Mouse (Mus musculus): ENCODE measurements around the gene Olfr284. TPM values are rescaled to one million over a fixed set of nuclear protein-coding genes. Genes with fewer than 3 reads are reported as not detected.

The Olfr284 gene
- total and polyA plus RNA-seq, 2 experiments from 2014 or later, result not detected

GRCm38 (mm10) chr15:98315703-98316102 is 25.1 kb downstream of the Olfr284 start:
- ATAC-seq (ENCODE audit: insufficient read depth, low read depth) (no peak), DNase-seq (ENCODE audit: low spot score) (no peak)
- no peaks in the 10 kb centered on the region for H3K9me3 ChIP-seq (replicated peaks; ENCODE audit: control insufficient read depth, low read length)
- H3K4me1 ChIP-seq (ENCODE audit: control insufficient read depth, insufficient read depth), result no peaks in the 10 kb centered on the region
- H3K4me2 ChIP-seq (ENCODE audit: low read depth, low read length), result no peak overlapping the region
- WGBS, result 36% methylated on average over 6 of the region's 6 CpGs
- no peak overlapping the region for H3K27ac ChIP-seq (ENCODE audit: low read depth)
- no peaks in the 10 kb centered on the region for H3K36me3 ChIP-seq (replicated peaks; ENCODE audit: control insufficient read depth, insufficient read depth, low read length)
- H3K27me3 ChIP-seq (ENCODE audit: control insufficient read depth, insufficient read depth, low read length), result no peaks in the 10 kb centered on the region
- TF ChIP-seq EP300 (IDR thresholded peaks at IDR 0.05; ENCODE audit: low read depth), result no peak
- TF ChIP-seq CTCF (IDR thresholded peaks at IDR 0.05; ENCODE audit: low read depth), result no peak
- H3K9ac ChIP-seq (replicated peaks; ENCODE audit: low read depth, low read length), result no peak overlapping the region
- no peak overlapping the region for H3K4me3 ChIP-seq (ENCODE audit: low read depth, low read length)

- Histone ChIP-seq H3K4me2 (ENCODE audit: low read depth, low read length) (peak within 1 kb of the TSS; percentile 95), H3K27ac (ENCODE audit: low read depth) (no peak within 1 kb of the TSS), H3K4me1 (ENCODE audit: control insufficient read depth, insufficient read depth) (peaks cover 6% of the 10 kb centered on the region; the same call in 1 of the 2 replicates), H3K9me3 (replicated peaks; ENCODE audit: control insufficient read depth, low read length) (no peaks in the 10 kb centered on the region), H3K36me3 (replicated peaks; ENCODE audit: control insufficient read depth, insufficient read depth, low read length) (no peaks in the 10 kb centered on the region), H3K27me3 (ENCODE audit: control insufficient read depth, insufficient read depth, low read length) (no peaks in the 10 kb centered on the region), H3K9ac (replicated peaks; ENCODE audit: low read depth, low read length) (peak within 1 kb of the TSS; percentile 66), H3K4me3 (ENCODE audit: low read depth, low read length) (peak within 1 kb of the TSS; percentile 75)
- DNase-seq (ENCODE audit: low spot score) (no peak), ATAC-seq (ENCODE audit: insufficient read depth, low read depth) (peak; percentile 79)
- TF ChIP-seq CTCF (IDR thresholded peaks at IDR 0.05; ENCODE audit: low read depth) (no peak), EP300 (IDR thresholded peaks at IDR 0.05; ENCODE audit: low read depth) (no peak)
- 3% methylated on average over 48 of the region's 60 CpGs for WGBS
Measured at GRCm38 (mm10) chr15:98295628-98296551, 44.9 kb downstream of the Olfr284 start, which contains the start of gene Zfp641. TSS of gene Zfp641 (minus strand) at chr15:98296161.

GRCm38 (mm10) chr15:98293651-98294050 is 47.1 kb downstream of the Olfr284 start:
- H3K36me3 ChIP-seq (replicated peaks; ENCODE audit: control insufficient read depth, insufficient read depth, low read length), result peaks cover 2% of the 10 kb centered on the region; the same call in 1 of the 2 replicates
- H3K9me3 ChIP-seq (replicated peaks; ENCODE audit: control insufficient read depth, low read length), result no peaks in the 10 kb centered on the region
- H3K9ac ChIP-seq (replicated peaks; ENCODE audit: low read depth, low read length), result no peak overlapping the region
- no peak for DNase-seq (ENCODE audit: low spot score)
- H3K4me3 ChIP-seq (ENCODE audit: low read depth, low read length), result no peak overlapping the region
- ATAC-seq (ENCODE audit: insufficient read depth, low read depth), result no peak
- H3K27ac ChIP-seq (ENCODE audit: low read depth), result no peak overlapping the region
- TF ChIP-seq EP300 (IDR thresholded peaks at IDR 0.05; ENCODE audit: low read depth) (no peak), CTCF (IDR thresholded peaks at IDR 0.05; ENCODE audit: low read depth) (no peak)
- no peaks in the 10 kb centered on the region for H3K27me3 ChIP-seq (ENCODE audit: control insufficient read depth, insufficient read depth, low read length)
- no peak overlapping the region for H3K4me2 ChIP-seq (ENCODE audit: low read depth, low read length)
- H3K4me1 ChIP-seq (ENCODE audit: control insufficient read depth, insufficient read depth), result peaks cover 6% of the 10 kb centered on the region; the same call in 1 of the 2 replicates
- WGBS, result 85% methylated on average over 8 of the region's 8 CpGs

Other genes with a start within 250 kb of the Olfr284 start
- 216 and 219 TPM in 2 replicates for gene Pfkm, start 248.4 kb downstream of the Olfr284 start, total RNA-seq (2014; rRNA removed; ENCODE audit: low replicate concordance)
- 205 and 213 TPM in 2 replicates for gene Pfkm, start 248.4 kb downstream of the Olfr284 start, polyA plus RNA-seq (2015; fragmentation: Nextera tagmentation; extraction: Ambion mirVana)
- 13.3 and 16.7 TPM in 2 replicates for gene Senp1, start 247.2 kb downstream of the Olfr284 start, total RNA-seq (2014; rRNA removed; ENCODE audit: low replicate concordance)
- gene Senp1, start 247.2 kb downstream of the Olfr284 start, polyA plus RNA-seq (2015; fragmentation: Nextera tagmentation; extraction: Ambion mirVana), result 8.0 and 10.1 TPM in 2 replicates
- 99.6 and 158 TPM in 2 replicates for gene Asb8, start 175.4 kb downstream of the Olfr284 start, total RNA-seq (2014; rRNA removed; ENCODE audit: low replicate concordance)
- gene Asb8, start 175.4 kb downstream of the Olfr284 start, polyA plus RNA-seq (2015; fragmentation: Nextera tagmentation; extraction: Ambion mirVana), result 95.6 and 111 TPM in 2 replicates
- 0.92 and 1.9 TPM in 2 replicates for gene Ccdc184, start 173.8 kb downstream of the Olfr284 start, total RNA-seq (2014; rRNA removed; ENCODE audit: low replicate concordance)
- 0.63 and 0.89 TPM in 2 replicates for gene Ccdc184, start 173.8 kb downstream of the Olfr284 start, polyA plus RNA-seq (2015; fragmentation: Nextera tagmentation; extraction: Ambion mirVana)
- not detected in 2 replicates for gene Olfr288, start 145.4 kb downstream of the Olfr284 start, total RNA-seq (2014; rRNA removed; ENCODE audit: low replicate concordance)
- not detected in 2 replicates for gene Olfr288, start 145.4 kb downstream of the Olfr284 start, polyA plus RNA-seq (2015; fragmentation: Nextera tagmentation; extraction: Ambion mirVana)
- not detected in 2 replicates for gene Gm44579, start 120.0 kb downstream of the Olfr284 start, total RNA-seq (2014; rRNA removed; ENCODE audit: low replicate concordance)
- not detected in 2 replicates for gene Gm44579, start 120.0 kb downstream of the Olfr284 start, polyA plus RNA-seq (2015; fragmentation: Nextera tagmentation; extraction: Ambion mirVana)
- not detected in 2 replicates for gene Olfr287, start 119.9 kb downstream of the Olfr284 start, total RNA-seq (2014; rRNA removed; ENCODE audit: low replicate concordance)
- not detected in 2 replicates for gene Olfr287, start 119.9 kb downstream of the Olfr284 start, polyA plus RNA-seq (2015; fragmentation: Nextera tagmentation; extraction: Ambion mirVana)
- not detected in 2 replicates for gene Olfr286, start 106.5 kb downstream of the Olfr284 start, total RNA-seq (2014; rRNA removed; ENCODE audit: low replicate concordance)
- not detected in 2 replicates for gene Olfr286, start 106.5 kb downstream of the Olfr284 start, polyA plus RNA-seq (2015; fragmentation: Nextera tagmentation; extraction: Ambion mirVana)
- not detected in 2 replicates for gene H1fnt, start 83.7 kb downstream of the Olfr284 start, total RNA-seq (2014; rRNA removed; ENCODE audit: low replicate concordance)
- gene H1fnt, start 83.7 kb downstream of the Olfr284 start, polyA plus RNA-seq (2015; fragmentation: Nextera tagmentation; extraction: Ambion mirVana), result not detected in 2 replicates
- gene Zfp641, start 44.8 kb downstream of the Olfr284 start, total RNA-seq (2014; rRNA removed; ENCODE audit: low replicate concordance), result 2.3 and 3.6 TPM in 2 replicates
- gene Zfp641, start 44.8 kb downstream of the Olfr284 start, polyA plus RNA-seq (2015; fragmentation: Nextera tagmentation; extraction: Ambion mirVana), result 1.5 and 1.6 TPM in 2 replicates
- not detected in 2 replicates for gene Olfr285, start 23.6 kb downstream of the Olfr284 start, total RNA-seq (2014; rRNA removed; ENCODE audit: low replicate concordance)
- not detected in 2 replicates for gene Olfr285, start 23.6 kb downstream of the Olfr284 start, polyA plus RNA-seq (2015; fragmentation: Nextera tagmentation; extraction: Ambion mirVana)
- not detected in 2 replicates for gene Olfr283, start 40.0 kb upstream of the Olfr284 start, total RNA-seq (2014; rRNA removed; ENCODE audit: low replicate concordance)
- not detected in 2 replicates for gene Olfr283, start 40.0 kb upstream of the Olfr284 start, polyA plus RNA-seq (2015; fragmentation: Nextera tagmentation; extraction: Ambion mirVana)
- not detected in 2 replicates for gene Olfr282, start 90.2 kb upstream of the Olfr284 start, total RNA-seq (2014; rRNA removed; ENCODE audit: low replicate concordance)
- gene Olfr282, start 90.2 kb upstream of the Olfr284 start, polyA plus RNA-seq (2015; fragmentation: Nextera tagmentation; extraction: Ambion mirVana), result not detected in 2 replicates
- gene Olfr281, start 111.6 kb upstream of the Olfr284 start, total RNA-seq (2014; rRNA removed; ENCODE audit: low replicate concordance), result not detected in 2 replicates
- not detected in 2 replicates for gene Olfr281, start 111.6 kb upstream of the Olfr284 start, polyA plus RNA-seq (2015; fragmentation: Nextera tagmentation; extraction: Ambion mirVana)
- gene OR5BS1P, start 128.9 kb upstream of the Olfr284 start, total RNA-seq (2014; rRNA removed; ENCODE audit: low replicate concordance), result not detected in 2 replicates
- gene OR5BS1P, start 128.9 kb upstream of the Olfr284 start, polyA plus RNA-seq (2015; fragmentation: Nextera tagmentation; extraction: Ambion mirVana), result not detected in 2 replicates
- not detected in 2 replicates for gene Lalba, start 141.7 kb upstream of the Olfr284 start, total RNA-seq (2014; rRNA removed; ENCODE audit: low replicate concordance)
- gene Lalba, start 141.7 kb upstream of the Olfr284 start, polyA plus RNA-seq (2015; fragmentation: Nextera tagmentation; extraction: Ambion mirVana), result 0.26 and 0.36 TPM in 2 replicates
- gene Olfr279, start 151.4 kb upstream of the Olfr284 start, total RNA-seq (2014; rRNA removed; ENCODE audit: low replicate concordance), result not detected in 2 replicates
- not detected in 2 replicates for gene Olfr279, start 151.4 kb upstream of the Olfr284 start, polyA plus RNA-seq (2015; fragmentation: Nextera tagmentation; extraction: Ambion mirVana)
- gene Kansl2, start 193.3 kb upstream of the Olfr284 start, total RNA-seq (2014; rRNA removed; ENCODE audit: low replicate concordance), result 58.7 and 62.3 TPM in 2 replicates
- gene Kansl2, start 193.3 kb upstream of the Olfr284 start, polyA plus RNA-seq (2015; fragmentation: Nextera tagmentation; extraction: Ambion mirVana), result 60.7 and 73.1 TPM in 2 replicates
- 20.0 and 32.8 TPM in 2 replicates for gene Ccnt1, start 229.9 kb upstream of the Olfr284 start, total RNA-seq (2014; rRNA removed; ENCODE audit: low replicate concordance)
- 21.4 and 22.3 TPM in 2 replicates for gene Ccnt1, start 229.9 kb upstream of the Olfr284 start, polyA plus RNA-seq (2015; fragmentation: Nextera tagmentation; extraction: Ambion mirVana)
- not detected in 2 replicates for gene 4930415O20Rik, start 230.0 kb upstream of the Olfr284 start, total RNA-seq (2014; rRNA removed; ENCODE audit: low replicate concordance)
- 0.30 TPM in 1 of 2 replicates, not detected in the other for gene 4930415O20Rik, start 230.0 kb upstream of the Olfr284 start, polyA plus RNA-seq (2015; fragmentation: Nextera tagmentation; extraction: Ambion mirVana)